Mouse (Mus musculus): ENCODE data around the gene Kcnh1.

DNA sequence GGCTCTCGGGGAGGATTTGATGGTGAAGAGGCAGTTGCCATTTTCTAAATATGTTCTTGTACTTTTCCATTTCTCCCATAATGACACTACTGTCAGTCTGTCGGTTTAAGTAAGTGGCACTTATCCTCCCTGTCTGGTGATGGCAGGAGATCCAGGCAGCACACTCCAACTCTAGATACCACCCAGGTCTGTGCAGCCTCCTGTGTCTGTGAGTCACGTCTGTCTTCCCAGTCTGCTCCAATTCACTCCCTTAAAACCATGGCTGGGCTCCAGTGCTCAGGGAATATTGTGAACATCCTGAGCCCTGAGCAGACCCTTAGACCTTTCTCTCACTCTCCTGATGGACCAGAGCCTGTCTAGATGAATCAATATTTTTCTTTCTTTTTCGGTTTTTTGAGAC is 151.2 kb downstream of the Kcnh1 start:
- TF ChIP-seq POLR2A (IDR thresholded peaks at IDR 0.05; ENCODE audit: insufficient read length, low read depth) (no peak), POLR2AphosphoS2 (IDR thresholded peaks at IDR 0.05; ENCODE audit: insufficient read length, low read depth) (no peak), TCF3 (IDR thresholded peaks at IDR 0.05; ENCODE audit: insufficient read length, low read depth) (no peak), MAX (IDR thresholded peaks at IDR 0.05; ENCODE audit: low read depth) (no peak), E2F4 (IDR thresholded peaks at IDR 0.05; ENCODE audit: insufficient read depth) (no peak), USF1 (IDR thresholded peaks at IDR 0.05; ENCODE audit: low read depth) (no peak), SRF (IDR thresholded peaks at IDR 0.05; ENCODE audit: control insufficient read depth, insufficient read length, low read depth) (no peak), MYOG (IDR thresholded peaks at IDR 0.05; ENCODE audit: control insufficient read depth in 1 of 3, insufficient read depth in 1 of 3, insufficient read length in 2 of 3, low read depth in 2 of 3) (no peak), MYOD1 (IDR thresholded peaks at IDR 0.05; ENCODE audit: control insufficient read depth in 1 of 3, insufficient read length in 2 of 3, low read depth in 2 of 3) (no peak), REST (IDR thresholded peaks at IDR 0.05; ENCODE audit: insufficient read depth, insufficient read length) (no peak), CEBPB (IDR thresholded peaks at IDR 0.05; ENCODE audit: insufficient read depth, poor library complexity, severe bottlenecking) (no peak)
